Mouse (Mus musculus) midbrain, embryonic 14.5 days (tissue): ENCODE results near the gene Trub2. TPM values are rescaled to one million over a fixed set of nuclear protein-coding genes. Genes with fewer than 3 reads are reported as not detected.
A peak's percentile ranks its signal among the peaks of the same experiment; 100 is the strongest.

Source experiments
- ATAC-seq: fragments of 200-750 bp; cut with Nextera tagmentation; 2 replicates; pipeline ENCODE4 v1.8.0; 2017; ENCODE audit warnings: moderate number of reproducible peaks, moderate library complexity; ENCODE audit not compliant: low FRiP score, low TSS enrichment
- DNase-seq: peaks from one replicate; pipeline ENCODE4 v3.0.0-alpha.2; 2015
- H3K27ac ChIP-seq: fragments of 300-500 bp; sonication (generic); replicated peaks from 2 replicates; pipeline ENCODE4 v1.5.1; 2014; ENCODE audit warnings: mild to moderate bottlenecking, low read depth, low read length, moderate library complexity
- H3K27me3 ChIP-seq: fragments of 300-500 bp; sonication (generic); 2 replicates; pipeline ENCODE4 v1.6.1; 2014; ENCODE audit warnings: low read length, control low read depth, mixed read lengths; ENCODE audit not compliant: control insufficient read depth, insufficient read depth
- H3K36me3 ChIP-seq: fragments of 300-500 bp; sonication (generic); 2 replicates; pipeline ENCODE4 v1.6.1; 2014; ENCODE audit warnings: low read length, control low read depth; ENCODE audit not compliant: control insufficient read depth, insufficient read depth
- H3K4me1 ChIP-seq: fragments of 300-500 bp; sonication (generic); 2 replicates; pipeline ENCODE4 v1.6.1; 2014; ENCODE audit warnings: mild to moderate bottlenecking, antibody characterized with exemption, low read length, control low read depth; ENCODE audit not compliant: control insufficient read depth, insufficient read depth
- H3K4me2 ChIP-seq: fragments of 300-500 bp; sonication (generic); 2 replicates; pipeline ENCODE4 v1.6.1; 2014; ENCODE audit warnings: mild to moderate bottlenecking, low read length, moderate library complexity
- H3K4me3 ChIP-seq: fragments of 300-500 bp; sonication (generic); replicated peaks from 2 replicates; pipeline ENCODE4 v1.5.1; 2014; ENCODE audit warnings: low read depth, low read length
- H3K9ac ChIP-seq: fragments of 300-500 bp; sonication (generic); replicated peaks from 2 replicates; pipeline ENCODE4 v1.6.1; 2014; ENCODE audit warnings: mild to moderate bottlenecking, low read length, moderate library complexity
- H3K9me3 ChIP-seq: fragments of 300-500 bp; sonication (generic); 2 replicates; pipeline ENCODE4 v1.6.1; 2016; ENCODE audit warnings: low read length, control low read depth, mixed read lengths; ENCODE audit not compliant: control insufficient read depth
- WGBS: fragments of 180-500 bp; shearing (Covaris S2); extraction: QIAGEN DNeasy Blood & Tissue Kit; methylation state at CpG from one replicate; pipeline ENCODE4 v1.1.7; 2014; 5-methylcytosine and 5-hydroxymethylcytosine counted together
- polyA plus RNA-seq: library from polyadenylated mRNA; unstranded; fragments of >200 nt; fragmentation: Nextera tagmentation; extraction: Ambion mirVana; gene quantifications from 2 replicates; pipeline ENCODE4 v1.2.1, GENCODE M21; 2014

Trub2 gene
- polyA plus RNA-seq, 1 experiment from 2014 or later, result 28.8 TPM

DNA sequence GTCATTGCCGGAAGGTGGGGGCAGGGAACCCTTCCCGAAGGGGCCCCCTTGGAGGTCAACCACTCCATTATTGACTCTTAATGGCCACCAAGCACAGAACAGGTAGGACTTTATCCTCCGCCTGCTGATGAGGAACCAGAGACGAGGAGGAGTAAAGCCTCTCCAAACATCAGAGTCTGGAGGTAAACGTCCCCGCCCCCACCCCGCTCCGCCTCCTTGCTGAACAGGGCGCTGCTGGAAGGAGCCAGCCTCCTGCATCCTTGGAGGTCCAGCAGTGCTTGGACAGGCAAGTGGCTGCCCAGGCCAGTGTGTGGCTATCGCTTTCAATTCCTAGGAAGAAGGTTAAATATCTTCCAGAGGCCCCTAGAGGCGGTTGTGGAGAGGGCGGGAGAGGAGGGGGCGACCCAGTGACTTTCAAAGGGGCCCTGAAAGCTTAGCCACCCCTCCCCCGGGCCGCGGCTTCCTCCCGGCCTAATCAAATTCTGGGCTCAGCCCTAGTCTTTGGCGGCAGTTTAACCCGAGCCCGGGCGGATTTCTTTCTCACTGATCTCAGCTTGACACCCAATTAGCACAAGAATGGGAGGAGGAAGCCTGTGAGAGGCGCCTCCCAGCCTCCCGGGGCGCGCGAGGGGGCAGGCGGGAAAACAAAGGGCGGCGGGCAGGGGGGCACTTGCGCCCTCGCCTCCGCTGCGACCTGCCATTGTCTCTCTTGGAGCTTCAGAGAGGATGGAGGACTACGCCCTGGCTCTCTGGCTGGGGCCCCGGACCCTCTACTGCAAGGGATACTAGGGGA is 31.9 kb upstream of the Trub2 start, which contains the start of gene Urm1:
Gene Urm1 (plus strand): TSS at position 51 of the 793 bp plus-strand sequence.
- Histone ChIP-seq H3K4me3 (peak within 1 kb of the TSS; percentile 30), H3K27ac (peak within 1 kb of the TSS; percentile 93), H3K36me3 (peaks cover 18% of the 10 kb centered on the region), H3K4me1 (peaks cover 19% of the 10 kb centered on the region; the same call in 1 of the 2 replicates), H3K9ac (peak within 1 kb of the TSS; percentile 51), H3K9me3 (no peaks in the 10 kb centered on the region), H3K4me2 (peak within 1 kb of the TSS; percentile 60), H3K27me3 (no peaks in the 10 kb centered on the region)
- WGBS, result under 1% methylated on average over 35 of the region's 35 CpGs
- DNase-seq, result peak; percentile 89
- peak; percentile 80 for ATAC-seq

DNA sequence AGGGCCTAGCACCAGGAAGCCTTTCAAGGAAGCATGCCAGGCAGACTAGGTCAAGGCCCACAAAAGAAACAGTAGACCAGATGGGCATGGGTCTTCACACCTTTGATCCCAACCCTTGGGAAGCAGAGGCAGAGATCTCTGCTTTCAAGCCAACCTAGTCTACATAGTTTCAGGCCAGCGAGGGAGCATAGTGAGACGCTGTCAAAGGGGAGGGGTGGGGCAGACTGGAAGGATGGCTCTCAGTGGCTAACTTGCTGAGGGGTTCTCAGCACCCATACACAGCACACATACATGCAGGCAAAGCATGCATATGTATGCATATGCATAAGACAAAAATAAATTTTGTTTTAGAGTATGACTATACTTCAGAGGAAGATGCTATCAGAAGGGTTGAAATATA is 31.1 kb upstream of the Trub2 start:
- Histone ChIP-seq H3K9me3 (no peaks in the 10 kb centered on the region), H3K4me2 (peak overlapping the region; percentile 60), H3K27ac (peak overlapping the region; percentile 93), H3K36me3 (peaks cover 26% of the 10 kb centered on the region), H3K9ac (no peak overlapping the region; the same call in 1 of the 2 replicates), H3K4me3 (no peak overlapping the region), H3K4me1 (peaks cover 19% of the 10 kb centered on the region; the same call in 1 of the 2 replicates), H3K27me3 (no peaks in the 10 kb centered on the region)
- ATAC-seq (no peak), DNase-seq (no peak)
- WGBS, result 3% methylated on average over 2 of the region's 2 CpGs

DNA sequence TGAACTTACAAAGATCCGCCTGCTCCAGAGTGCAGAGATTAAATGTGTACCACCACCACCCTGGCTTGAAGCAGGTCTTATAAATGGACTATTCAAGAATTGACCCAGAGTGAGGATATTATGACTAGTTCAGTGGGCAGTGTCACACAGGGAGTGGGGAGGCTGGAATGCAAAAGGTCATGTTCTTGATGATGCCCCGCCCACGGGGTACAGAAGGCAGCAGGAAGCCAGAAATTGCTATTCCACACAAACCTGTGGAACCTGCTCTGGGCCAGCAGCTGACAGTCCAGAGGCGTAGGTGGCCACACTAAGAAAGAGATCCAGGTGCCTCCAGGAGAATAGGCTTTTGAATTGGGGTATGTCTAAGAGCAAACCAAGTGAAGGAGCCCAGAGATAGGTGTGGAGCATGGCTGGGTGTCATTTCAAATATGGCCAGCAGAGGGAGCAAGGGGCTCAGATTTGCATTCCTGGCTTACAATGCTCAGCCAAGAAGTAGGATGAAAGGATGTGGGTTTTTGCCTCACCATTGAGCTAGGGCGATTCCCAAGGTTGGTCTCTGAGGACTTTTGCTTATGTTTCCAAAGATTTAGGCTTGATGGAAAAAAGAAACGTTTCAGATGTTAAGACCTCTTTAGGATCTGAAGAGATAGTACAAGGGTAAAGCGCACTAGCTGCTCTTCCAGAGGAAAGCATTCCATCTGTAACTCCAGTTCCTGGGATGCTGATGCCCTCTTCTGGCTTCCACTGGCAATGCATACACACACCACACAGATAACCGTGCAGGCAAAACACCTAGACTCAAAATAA is 29.3 kb upstream of the Trub2 start:
- Histone ChIP-seq H3K27ac (peak overlapping the region; percentile 14), H3K36me3 (peaks cover 42% of the 10 kb centered on the region), H3K4me3 (no peak overlapping the region), H3K4me2 (peak overlapping the region; percentile 15), H3K4me1 (peaks cover 19% of the 10 kb centered on the region; the same call in 1 of the 2 replicates), H3K9me3 (no peaks in the 10 kb centered on the region), H3K9ac (no peak overlapping the region), H3K27me3 (no peaks in the 10 kb centered on the region)
- WGBS, result 37% methylated on average over 8 of the region's 8 CpGs
- DNase-seq, result peak; percentile 94
- ATAC-seq, result peak; percentile 57; the same call in 1 of the 2 replicates

DNA sequence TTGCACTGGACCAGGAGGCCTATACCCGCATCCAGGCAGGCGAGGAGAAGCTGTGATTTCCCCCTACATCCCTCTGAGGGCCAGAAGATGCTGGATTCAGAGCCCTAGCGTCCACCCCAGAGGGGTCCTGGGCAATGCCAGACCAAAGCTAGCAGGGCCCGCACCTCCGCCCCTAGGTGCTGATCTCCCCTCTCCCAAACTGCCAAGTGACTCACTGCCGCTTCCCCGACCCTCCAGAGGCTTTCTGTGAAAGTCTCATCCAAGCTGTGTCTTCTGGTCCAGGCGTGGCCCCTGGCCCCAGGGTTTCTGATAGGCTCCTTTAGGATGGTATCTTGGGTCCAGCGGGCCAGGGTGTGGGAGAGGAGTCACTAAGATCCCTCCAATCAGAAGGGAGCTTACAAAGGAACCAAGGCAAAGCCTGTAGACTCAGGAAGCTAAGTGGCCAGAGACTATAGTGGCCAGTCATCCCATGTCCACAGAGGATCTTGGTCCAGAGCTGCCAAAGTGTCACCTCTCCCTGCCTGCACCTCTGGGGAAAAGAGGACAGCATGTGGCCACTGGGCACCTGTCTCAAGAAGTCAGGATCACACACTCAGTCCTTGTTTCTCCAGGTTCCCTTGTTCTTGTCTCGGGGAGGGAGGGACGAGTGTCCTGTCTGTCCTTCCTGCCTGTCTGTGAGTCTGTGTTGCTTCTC is 27.5 kb upstream of the Trub2 start:
- Histone ChIP-seq H3K4me3 (no peak overlapping the region), H3K27ac (no peak overlapping the region), H3K9ac (no peak overlapping the region), H3K4me1 (peaks cover 17% of the 10 kb centered on the region; the same call in 1 of the 2 replicates), H3K27me3 (no peaks in the 10 kb centered on the region), H3K36me3 (peaks cover 60% of the 10 kb centered on the region), H3K9me3 (no peaks in the 10 kb centered on the region), H3K4me2 (no peak overlapping the region)
- ATAC-seq, result no peak
- 86% methylated on average over 11 of the region's 11 CpGs for WGBS
- no peak for DNase-seq

DNA sequence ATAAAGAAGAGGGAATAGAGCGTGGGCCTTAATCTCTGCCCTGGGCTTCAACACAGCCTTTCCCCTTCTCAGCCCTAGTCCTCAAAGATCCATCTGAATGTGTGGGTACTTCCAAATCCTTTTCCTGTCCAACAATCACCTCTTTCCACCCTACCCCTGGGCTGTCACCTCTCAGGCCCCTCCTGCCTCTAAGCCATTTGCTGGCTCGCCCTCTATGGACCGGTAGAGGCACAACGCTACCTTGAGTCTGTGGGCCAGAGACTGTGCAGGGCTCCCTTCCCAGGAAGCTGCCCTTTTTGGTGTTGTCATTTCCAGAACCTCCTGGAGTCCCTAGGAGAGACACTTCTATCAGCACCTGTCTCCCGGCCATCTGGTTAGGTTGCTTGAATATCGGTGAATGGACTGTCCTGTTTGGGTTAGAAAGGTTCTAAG is 15.1 kb upstream of the Trub2 start:
- 21% methylated on average over 6 of the region's 6 CpGs for WGBS
- Histone ChIP-seq H3K4me1 (peaks cover 8% of the 10 kb centered on the region), H3K4me2 (peak overlapping the region; percentile 74), H3K4me3 (peak overlapping the region; percentile 88), H3K27ac (peak overlapping the region; percentile 92), H3K27me3 (no peaks in the 10 kb centered on the region), H3K9ac (peak overlapping the region; percentile 91), H3K36me3 (peaks cover 43% of the 10 kb centered on the region), H3K9me3 (no peaks in the 10 kb centered on the region)
- DNase-seq, result peak; percentile 63
- no peak for ATAC-seq

DNA sequence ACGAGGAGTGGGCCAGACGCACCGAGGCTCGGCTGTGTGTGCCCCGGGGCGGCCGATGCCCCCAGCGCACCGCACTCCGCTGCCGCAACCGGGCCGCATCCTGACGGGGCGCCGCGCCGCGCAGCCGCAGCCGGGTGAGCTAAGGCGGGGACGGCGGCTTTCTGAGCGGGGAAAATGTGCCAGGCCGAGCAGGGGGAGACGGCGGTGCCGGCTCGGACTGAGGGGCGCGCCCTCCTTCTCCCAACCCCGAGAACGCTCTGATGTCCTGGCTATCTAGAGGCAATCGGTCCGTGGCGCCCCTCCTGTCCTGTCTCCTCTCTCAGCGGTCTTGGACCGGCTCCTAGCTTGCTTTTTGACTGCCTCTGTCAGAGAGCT is 14.5 kb upstream of the Trub2 start:
- peak overlapping the region; percentile 74 for H3K4me2 ChIP-seq
- WGBS, result 0% methylated on average over 30 of the region's 39 CpGs
- H3K36me3 ChIP-seq, result peaks cover 37% of the 10 kb centered on the region
- H3K4me3 ChIP-seq, result peak overlapping the region; percentile 88
- peak overlapping the region; percentile 92 for H3K27ac ChIP-seq
- H3K9me3 ChIP-seq, result no peaks in the 10 kb centered on the region
- ATAC-seq (no peak), DNase-seq (no peak)
- H3K4me1 ChIP-seq, result peaks cover 8% of the 10 kb centered on the region
- no peaks in the 10 kb centered on the region for H3K27me3 ChIP-seq
- peak overlapping the region; percentile 91 for H3K9ac ChIP-seq

DNA sequence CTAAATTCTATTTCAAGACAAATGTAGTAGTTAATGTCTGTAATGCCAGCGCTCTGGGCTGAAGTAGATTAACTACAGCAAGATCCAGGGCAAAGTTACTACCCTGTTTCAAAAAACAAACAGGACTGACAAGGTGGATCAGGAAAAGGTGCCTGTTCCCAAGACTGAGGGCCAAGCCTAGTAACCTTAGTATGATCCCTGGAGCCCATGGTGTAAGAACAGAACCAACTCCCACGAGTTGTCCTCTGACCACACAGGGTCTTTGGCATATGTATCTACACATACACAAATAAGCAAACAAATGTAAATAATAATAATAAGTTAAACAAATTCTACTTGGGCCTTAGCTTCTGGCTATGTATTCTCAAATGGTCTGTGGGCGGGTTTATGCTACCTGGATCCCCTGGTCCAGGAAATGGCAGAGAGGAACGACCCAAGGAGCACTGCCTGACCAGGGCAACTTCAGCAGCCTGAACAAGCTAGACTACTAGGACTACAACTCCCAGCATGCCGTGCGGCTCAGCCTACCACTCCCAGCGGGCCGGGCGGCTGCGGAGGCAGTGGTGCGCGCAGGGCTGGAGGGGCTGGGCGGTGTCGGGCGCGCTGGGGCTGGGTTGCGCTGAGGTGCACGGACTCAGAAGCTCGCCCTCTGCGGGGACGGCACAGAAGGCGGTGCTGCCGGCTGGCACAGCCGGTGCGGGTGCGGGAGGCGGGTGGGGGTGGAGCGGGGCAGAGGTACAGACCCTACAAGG is 13.9 kb upstream of the Trub2 start, which contains the start of gene Slc27a4:
Gene Slc27a4 (plus strand): TSS at position 560 of the 752 bp plus-strand sequence.
- no peaks in the 10 kb centered on the region for H3K27me3 ChIP-seq
- peaks cover 34% of the 10 kb centered on the region for H3K36me3 ChIP-seq
- peak within 1 kb of the TSS; percentile 74 for H3K4me2 ChIP-seq
- H3K4me1 ChIP-seq, result peaks cover 8% of the 10 kb centered on the region
- ATAC-seq (peak; percentile 98), DNase-seq (peak; percentile 98)
- H3K9me3 ChIP-seq, result no peaks in the 10 kb centered on the region
- H3K4me3 ChIP-seq, result peak within 1 kb of the TSS; percentile 88
- peak within 1 kb of the TSS; percentile 92 for H3K27ac ChIP-seq
- WGBS, result 5% methylated on average over 27 of the region's 28 CpGs
- H3K9ac ChIP-seq, result peak within 1 kb of the TSS; percentile 91
